In genomic region chr13:33079391-33079790, GRCm38 (mm10) we compare ENCODE assay signal across 9 mouse cellular contexts. TPM values are rescaled to one million over a fixed set of nuclear protein-coding genes. Genes with fewer than 3 reads are reported as not detected.
DNase-seq lines count a peak whose midpoint lies in the region; ATAC-seq and TF ChIP-seq lines count a peak whose summit lies in the region.
"Had no signal": no experiment of that assay in that cellular context is flagged by ENCODE, and none has a peak within 500 bp of the region (broad histone marks: within the 10 kb centered on the region; RNA-seq: fewer than 3 reads in every experiment).

No protein-coding gene starts in this region.

- no peak for TF ChIP-seq POLR2A in heart, adult 2 months (IDR thresholded peaks at IDR 0.05; ENCODE audit: insufficient read depth, low read depth, low read length)

- no peak for ATAC-seq in heart, embryonic 11.5 days (replicated peaks; ENCODE audit: insufficient number of reproducible peaks, low FRiP score, low TSS enrichment)
- peak; percentile 66 for ATAC-seq in CD4-positive, CD25-positive, alpha-beta regulatory T cell, adult 4 months
- no peak; the same call in 1 of the 2 replicates for ATAC-seq in intestine, embryonic 15.5 days
- peak; percentile 38; the same call in 1 of the 2 replicates for ATAC-seq in neural tube, embryonic 15.5 days (ENCODE audit: low FRiP score)

- TF ChIP-seq CTCF in heart, adult 2 months (IDR thresholded peaks at IDR 0.05) = peak; percentile 76

- H3K9me3 ChIP-seq in heart, embryonic 11.5 days (replicated peaks; ENCODE audit: control insufficient read depth, low read length) = no peaks in the 10 kb centered on the region
- H3K9me3 ChIP-seq in embryonic facial prominence, embryonic 10.5 days = no peaks in the 10 kb centered on the region
- H3K9me3 ChIP-seq in intestine, embryonic 15.5 days = no peaks in the 10 kb centered on the region
- H3K9me3 ChIP-seq in neural tube, embryonic 15.5 days (replicated peaks) = no peaks in the 10 kb centered on the region

- 12% methylated on average over 6 of the region's 6 CpGs for WGBS in heart, adult 2 months
- WGBS in heart, embryonic 11.5 days (ENCODE audit: insufficient replicate concordance) = 17% methylated on average over 6 of the region's 6 CpGs
- WGBS in embryonic facial prominence, embryonic 10.5 days = 23% methylated on average over 6 of the region's 6 CpGs
- WGBS in intestine, embryonic 15.5 days = 23% methylated on average over 6 of the region's 6 CpGs
- 33% methylated on average over 6 of the region's 6 CpGs for WGBS in neural tube, embryonic 15.5 days

- H3K27me3 ChIP-seq in heart, adult 2 months (ENCODE audit: control insufficient read depth, insufficient read depth, low read length) = no peaks in the 10 kb centered on the region
- H3K27me3 ChIP-seq in heart, embryonic 11.5 days (ENCODE audit: control insufficient read depth, insufficient read depth, low read length) = no peaks in the 10 kb centered on the region
- no peaks in the 10 kb centered on the region for H3K27me3 ChIP-seq in embryonic facial prominence, embryonic 10.5 days (replicated peaks; ENCODE audit: low read depth, poor library complexity, severe bottlenecking)
- H3K27me3 ChIP-seq in intestine, embryonic 15.5 days (replicated peaks) = no peaks in the 10 kb centered on the region
- no peaks in the 10 kb centered on the region for H3K27me3 ChIP-seq in neural tube, embryonic 15.5 days (replicated peaks)

- no peaks in the 10 kb centered on the region for H3K36me3 ChIP-seq in heart, adult 2 months (ENCODE audit: control insufficient read depth, insufficient read depth, low read length)
- H3K36me3 ChIP-seq in heart, embryonic 11.5 days (ENCODE audit: control insufficient read depth, insufficient read depth, low read length) = no peaks in the 10 kb centered on the region
- no peaks in the 10 kb centered on the region for H3K36me3 ChIP-seq in embryonic facial prominence, embryonic 10.5 days (replicated peaks)
- H3K36me3 ChIP-seq in intestine, embryonic 15.5 days = no peaks in the 10 kb centered on the region
- H3K36me3 ChIP-seq in neural tube, embryonic 15.5 days = no peaks in the 10 kb centered on the region

- H3K27ac ChIP-seq in heart, adult 2 months = no peak overlapping the region
- no peak overlapping the region for H3K27ac ChIP-seq in heart, embryonic 11.5 days (ENCODE audit: low read depth, low read length)
- no peak overlapping the region for H3K27ac ChIP-seq in embryonic facial prominence, embryonic 10.5 days (replicated peaks)
- no peak overlapping the region for H3K27ac ChIP-seq in intestine, embryonic 15.5 days
- H3K27ac ChIP-seq in neural tube, embryonic 15.5 days (replicated peaks) = no peak overlapping the region

- H3K79me2 ChIP-seq in heart, adult 2 months (replicated peaks; ENCODE audit: control insufficient read depth, insufficient read depth, low read length) = no peaks in the 10 kb centered on the region

- no peak overlapping the region for H3K4me2 ChIP-seq in heart, embryonic 11.5 days
- peak overlapping the region; percentile 36; the same call in 1 of the 2 replicates for H3K4me2 ChIP-seq in intestine, embryonic 15.5 days (replicated peaks)
- peak overlapping the region; percentile 34 for H3K4me2 ChIP-seq in neural tube, embryonic 15.5 days

- no peak for TF ChIP-seq EP300 in heart, adult 2 months (IDR thresholded peaks at IDR 0.05; ENCODE audit: insufficient read depth, low read depth, low read length)

- H3K4me3 ChIP-seq in heart, adult 2 months = no peak overlapping the region
- H3K4me3 ChIP-seq in heart, embryonic 11.5 days (ENCODE audit: low read depth, low read length) = no peak overlapping the region
- no peak overlapping the region for H3K4me3 ChIP-seq in embryonic facial prominence, embryonic 10.5 days
- no peak overlapping the region for H3K4me3 ChIP-seq in intestine, embryonic 15.5 days (replicated peaks)
- no peak overlapping the region for H3K4me3 ChIP-seq in neural tube, embryonic 15.5 days (replicated peaks)

- no peak overlapping the region for H3K9ac ChIP-seq in heart, adult 2 months (ENCODE audit: low read depth, low read length)
- no peak overlapping the region for H3K9ac ChIP-seq in heart, embryonic 11.5 days (ENCODE audit: low read depth, low read length)
- H3K9ac ChIP-seq in intestine, embryonic 15.5 days = no peak overlapping the region
- H3K9ac ChIP-seq in neural tube, embryonic 15.5 days (replicated peaks) = no peak overlapping the region

- DNase-seq in heart, adult 2 months = no peak
- DNase-seq in embryonic facial prominence, embryonic 10.5 days (ENCODE audit: low spot score) = peak; percentile 25
- no peak for DNase-seq in adrenal gland, postnatal 4 days (ENCODE audit: low spot score in 2 of 2)
- no peak for DNase-seq in thymus, postnatal 14 days

- intact Hi-C loops in heart, adult 2 months (cut with DNase I) = loop anchor here (1.0 kb wide), 1 partner anchor 176 kb away; no protein-coding TSS in a partner anchor

- no peaks in the 10 kb centered on the region; the same call in 1 of the 2 replicates for H3K4me1 ChIP-seq in heart, adult 2 months (ENCODE audit: control insufficient read depth, insufficient read depth, low read length)
- no peaks in the 10 kb centered on the region for H3K4me1 ChIP-seq in heart, embryonic 11.5 days (ENCODE audit: control insufficient read depth, insufficient read depth, low read length)
- H3K4me1 ChIP-seq in embryonic facial prominence, embryonic 10.5 days = peaks cover 9% of the 10 kb centered on the region; the same call in 1 of the 2 replicates
- no peaks in the 10 kb centered on the region for H3K4me1 ChIP-seq in intestine, embryonic 15.5 days (replicated peaks)
- H3K4me1 ChIP-seq in neural tube, embryonic 15.5 days = no peaks in the 10 kb centered on the region

RNA-seq across cellular contexts. Expression of gene Serpinb1b, which starts 1.0 kb away (rescaled TPM):
- not detected for total RNA-seq in heart, adult 2 months (2021)
- not detected in 2 replicates for polyA plus RNA-seq in heart, adult 2 months (2012; rRNA removed)
- not detected in 2 replicates for polyA plus RNA-seq in heart, embryonic 11.5 days (2014; fragmentation: Nextera tagmentation; extraction: Ambion mirVana)
- not detected for polyA plus RNA-seq in CD4-positive, CD25-positive, alpha-beta regulatory T cell, adult 4 months (2017; shearing (Covaris generic))
- 0.28 and 0.59 TPM in 2 replicates for polyA plus RNA-seq in embryonic facial prominence, embryonic 10.5 days (2016; fragmentation: Nextera tagmentation; extraction: Ambion mirVana)
- polyA plus RNA-seq in intestine, embryonic 15.5 days (2015; fragmentation: Nextera tagmentation; extraction: Ambion mirVana) = 0.33 TPM in 1 of 2 replicates, not detected in the other
- polyA plus RNA-seq in neural tube, embryonic 15.5 days (2015; fragmentation: Nextera tagmentation; extraction: Ambion mirVana) = 37.2 and 42.1 TPM in 2 replicates
- total RNA-seq in adrenal gland, postnatal 4 days (2021) = under 1 TPM; 0.42 to 0.76 TPM
- polyA plus RNA-seq: limb, embryonic 11.5 days had no signal

RNA-seq across cellular contexts. Expression of gene Serpinb9b, which starts 52.2 kb away (rescaled TPM):
- total RNA-seq in heart, adult 2 months (2021) = under 1 TPM in 1 of 2 experiments, not detected in 1; 0.18 TPM
- polyA plus RNA-seq in heart, adult 2 months (2012; rRNA removed) = 0.20 and 0.47 TPM in 2 replicates
- 0.72 and 0.96 TPM in 2 replicates for polyA plus RNA-seq in heart, embryonic 11.5 days (2014; fragmentation: Nextera tagmentation; extraction: Ambion mirVana)
- polyA plus RNA-seq in CD4-positive, CD25-positive, alpha-beta regulatory T cell, adult 4 months (2017; shearing (Covaris generic)) = under 1 TPM in 1 of 2 experiments, not detected in 1; 0.42 TPM
- polyA plus RNA-seq in embryonic facial prominence, embryonic 10.5 days (2016; fragmentation: Nextera tagmentation; extraction: Ambion mirVana) = not detected in 2 replicates
- 0.15 TPM in 1 of 2 replicates, not detected in the other for polyA plus RNA-seq in intestine, embryonic 15.5 days (2015; fragmentation: Nextera tagmentation; extraction: Ambion mirVana)
- polyA plus RNA-seq in neural tube, embryonic 15.5 days (2015; fragmentation: Nextera tagmentation; extraction: Ambion mirVana) = 0.32 and 0.50 TPM in 2 replicates
- under 1 TPM in 1 of 2 experiments, not detected in 1; 0.08 TPM for total RNA-seq in adrenal gland, postnatal 4 days (2021)
- polyA plus RNA-seq: limb, embryonic 11.5 days had no signal

Comparison
In these comparisons a context has a peak if more than half of its experiments do, and no peak if none do; other contexts are left out.
1. ATAC-seq: peak in CD4-positive, CD25-positive, alpha-beta regulatory T cell, adult 4 months (single experiment) and neural tube, embryonic 15.5 days (single experiment); none in heart, embryonic 11.5 days (single experiment) and intestine, embryonic 15.5 days (single experiment).
2. RNA of gene Serpinb1b, which starts 1.0 kb away (polyA plus RNA-seq): 37.2 to 42.1 TPM in neural tube, embryonic 15.5 days; 0.28 to 0.59 TPM in embryonic facial prominence, embryonic 10.5 days, 0.33 TPM in intestine, embryonic 15.5 days, not detected in CD4-positive, CD25-positive, alpha-beta regulatory T cell, adult 4 months, not detected in heart, embryonic 11.5 days and not detected in heart, adult 2 months; every median in the first group is over 10 times any median in the second.